Mouse (Mus musculus): ENCODE measurements at regions not wholly inside any gene's neighbourhood (a gene's known extent, or its start where the extent isn't known, plus 50 kb on each side); places are given as distances from the start of the nearest gene placed in this dataset.

- no peak for DNase-seq
These were observed 51.6 kb upstream of the Lpp start for GRCm38 (mm10) chr16:24341736-24342135.

GRCm38 (mm10) chr16:24340646-24341045, 52.7 kb upstream of the Lpp start:
- no peak for DNase-seq

GRCm38 (mm10) chr16:24339320-24340265, 53.7 kb upstream of the Lpp start:
- no peak for DNase-seq

GRCm38 (mm10) chr16:24338404-24338803, 54.9 kb upstream of the Lpp start:
- DNase-seq, result no peak

- no peak for DNase-seq
These were observed 58.9 kb upstream of the Lpp start for GRCm38 (mm10) chr16:24334389-24334788.

GRCm38 (mm10) chr16:24331446-24332020, 61.8 kb upstream of the Lpp start:
- DNase-seq, result no peak

GRCm38 (mm10) chr16:24326571-24326970, 66.7 kb upstream of the Lpp start:
- DNase-seq, result no peak

- peak; percentile 17 for DNase-seq
These were observed 67.3 kb upstream of the Lpp start for GRCm38 (mm10) chr16:24326046-24326445.

GRCm38 (mm10) chr16:24324917-24325316, 68.4 kb upstream of the Lpp start:
- DNase-seq, result no peak

GRCm38 (mm10) chr16:24318723-24319437, 74.4 kb upstream of the Lpp start:
- DNase-seq, result no peak

GRCm38 (mm10) chr16:24313544-24314326, 79.6 kb upstream of the Lpp start:
- DNase-seq, result no peak

GRCm38 (mm10) chr16:24305391-24305790, 87.9 kb upstream of the Lpp start:
- no peak for DNase-seq

GRCm38 (mm10) chr16:24296790-24297189, 96.5 kb upstream of the Lpp start:
- DNase-seq, result no peak

GRCm38 (mm10) chr16:24295626-24296440, 97.5 kb upstream of the Lpp start:
- DNase-seq, result no peak

- no peak for DNase-seq
These were observed 109.1 kb upstream of the Lpp start for GRCm38 (mm10) chr16:24284215-24284614.

- peak; percentile 71 for DNase-seq
These were observed 111.1 kb upstream of the Lpp start for GRCm38 (mm10) chr16:24282194-24282683.

GRCm38 (mm10) chr16:24281561-24281960, 111.7 kb upstream of the Lpp start:
- DNase-seq, result no peak

- no peak for DNase-seq
These were observed 115.5 kb upstream of the Lpp start for GRCm38 (mm10) chr16:24277857-24278256.

GRCm38 (mm10) chr16:24262701-24263100, 130.6 kb upstream of the Lpp start:
- DNase-seq, result no peak

- no peak for DNase-seq
These were observed 133.5 kb upstream of the Lpp start for GRCm38 (mm10) chr16:24259711-24260230.

GRCm38 (mm10) chr16:24258991-24259390, 134.3 kb upstream of the Lpp start:
- DNase-seq, result no peak
